Mouse (Mus musculus) lung, adult 2 months (tissue): ENCODE results near the gene 1700020L24Rik.

Experiments
- CTCF ChIP-seq: fragments of 200-500 bp; IDR thresholded peaks from 2 replicates; pipeline ENCODE4 v1.5.1; 2011; ENCODE audit warnings: mild to moderate bottlenecking, low read length, control low read depth; ENCODE audit not compliant: insufficient read depth
- POLR2A ChIP-seq: fragments of 200-500 bp; IDR thresholded peaks from 2 replicates; pipeline ENCODE4 v1.6.1; 2011; ENCODE audit warnings: low read depth, mild to moderate bottlenecking, control low read depth, low read length, borderline replicate concordance; ENCODE audit errors: extremely low read depth

DNA sequence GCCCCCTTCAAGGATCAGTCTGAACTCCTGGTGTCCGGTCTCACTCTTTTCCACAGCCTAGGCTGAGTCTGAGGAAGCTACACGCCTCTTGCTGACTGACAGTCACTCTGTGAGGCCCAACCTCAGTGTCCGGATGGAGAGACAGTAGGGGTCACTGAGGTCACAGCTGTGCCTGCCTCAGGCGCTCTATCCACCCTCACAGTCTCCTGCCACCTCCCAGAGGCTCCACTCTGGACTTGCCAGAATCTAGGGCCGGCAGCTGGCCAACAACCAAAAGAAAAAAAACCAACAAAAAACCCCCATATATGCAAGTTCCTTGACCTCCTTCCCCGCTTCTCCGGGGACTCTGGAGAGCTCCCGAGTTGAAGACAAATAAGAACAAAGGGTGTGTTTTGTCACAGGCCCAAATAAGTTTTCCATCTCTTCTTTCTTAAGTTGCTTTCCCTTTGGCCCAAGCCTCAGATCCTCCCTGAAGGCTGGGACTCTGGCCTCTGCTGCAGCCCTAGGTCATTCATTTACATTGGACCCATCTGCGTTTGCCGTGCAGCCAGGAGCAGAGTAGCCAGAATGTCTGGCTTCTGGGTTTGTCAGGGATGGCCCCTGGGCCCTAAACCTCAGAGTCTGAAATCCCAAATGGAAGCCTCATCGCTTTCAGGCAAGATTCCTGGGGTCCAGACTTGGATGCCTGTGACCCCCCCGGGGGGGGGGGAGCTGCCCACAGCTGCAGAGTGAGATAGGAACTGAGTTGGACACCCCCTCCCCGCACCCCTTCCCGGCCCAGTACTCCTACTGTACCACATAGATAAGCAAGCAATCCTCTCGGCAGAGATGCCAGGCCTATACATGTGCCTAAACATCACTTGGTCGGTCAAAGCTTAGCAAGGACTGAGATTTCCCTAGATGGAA, 10.8 kb downstream of the 1700020L24Rik start:
- no peak for TF ChIP-seq CTCF
- TF ChIP-seq POLR2A: no peak
